Mouse (Mus musculus): ENCODE data around the gene Gripap1. TPM values are rescaled to one million over a fixed set of nuclear protein-coding genes. Genes with fewer than 3 reads are reported as not detected.
"Not testable (repeated sequence)": the region's sequence is repeated elsewhere in the genome, so short reads cannot be mapped to it uniquely, and the experiment has no call there.

The Gripap1 gene
- 10 to 100 TPM; 16.7 to 19.5 TPM for total RNA-seq (2021)
- long read RNA-seq, experiment 1, transcript Gripap1-203 (26 exons, 3,015 nt): major isoform, 8 of 14 reads
- long read RNA-seq, experiment 1, partial matches to known transcripts: 1 of 14 reads
- long read RNA-seq, experiment 1, other reads (novel, unspliced or antisense): 5 of 14 reads
- long read RNA-seq, experiment 2, transcript Gripap1-203 (26 exons, 3,015 nt): major isoform, 8 of 15 reads
- long read RNA-seq, experiment 2, partial matches to known transcripts: 3 of 15 reads
- long read RNA-seq, experiment 2, other reads (novel, unspliced or antisense): 4 of 15 reads

DNA sequence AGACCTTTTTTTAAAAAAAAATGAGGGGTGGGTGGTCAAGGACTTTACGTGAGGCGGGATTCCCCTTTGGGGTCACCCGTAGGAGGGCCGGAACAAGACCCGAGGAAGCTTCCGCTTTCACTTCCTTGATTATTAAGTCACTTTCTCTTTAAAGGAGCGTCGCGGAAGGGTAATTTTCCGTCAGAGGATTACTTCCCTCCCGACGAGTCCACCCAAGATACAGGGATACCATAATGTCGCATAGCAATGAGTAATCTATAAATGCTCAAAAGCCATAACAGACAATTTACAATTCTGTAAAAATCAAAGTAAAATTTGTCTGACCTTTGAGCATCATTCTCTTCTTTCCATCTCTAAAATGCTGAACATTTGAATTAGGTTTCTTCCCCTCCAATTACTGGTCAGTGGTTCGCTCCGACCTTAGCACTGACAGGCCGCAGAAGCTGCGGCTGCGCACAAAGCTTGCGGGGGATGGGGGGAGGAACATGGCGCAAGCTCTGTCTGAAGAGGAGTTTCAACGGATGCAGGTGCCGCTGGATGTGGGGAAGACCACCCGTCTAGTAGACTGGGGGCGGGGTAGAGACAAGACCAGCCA lies at the start of gene Gripap1:
Gene Gripap1, plus strand, starts transcription at position 224 of the 595 bp plus-strand sequence.
- DNase-seq (ENCODE audit: low spot score): peak; percentile 75

DNA sequence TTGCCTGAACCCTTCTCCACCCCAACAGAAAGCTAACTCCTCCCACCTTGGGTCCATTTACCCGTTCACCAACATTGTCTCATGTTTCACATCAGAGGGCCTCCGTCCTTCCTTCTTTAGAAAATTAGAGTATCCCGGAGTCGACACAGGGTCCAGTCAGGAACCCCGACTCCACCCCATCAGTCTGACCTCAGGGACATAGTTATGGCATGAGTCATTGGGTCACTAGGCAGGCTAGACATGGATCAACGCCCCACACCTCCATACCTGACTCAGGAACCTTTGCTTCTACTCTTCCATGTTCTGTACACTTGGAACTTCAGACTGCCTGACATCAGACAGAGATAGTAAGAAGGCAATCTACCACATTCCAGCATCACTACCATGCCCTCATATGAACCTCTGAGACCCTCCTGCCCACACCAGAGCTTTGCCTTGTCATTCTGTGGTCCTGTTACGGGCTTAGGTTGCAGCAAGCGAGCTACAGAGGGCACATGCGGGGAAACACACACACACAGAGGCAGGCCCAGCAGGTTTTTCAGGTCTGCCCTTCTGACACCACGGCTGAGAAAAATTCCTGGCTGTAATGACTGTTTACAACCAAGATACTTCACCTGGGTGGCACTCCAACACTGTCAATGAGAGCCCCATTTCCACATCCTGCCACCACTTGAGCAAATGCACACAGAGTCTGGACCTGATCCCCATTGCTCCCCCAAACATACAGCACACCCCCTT lies 49.3 kb upstream of the Gripap1 start:
- no peak for DNase-seq (ENCODE audit: low spot score)

DNA sequence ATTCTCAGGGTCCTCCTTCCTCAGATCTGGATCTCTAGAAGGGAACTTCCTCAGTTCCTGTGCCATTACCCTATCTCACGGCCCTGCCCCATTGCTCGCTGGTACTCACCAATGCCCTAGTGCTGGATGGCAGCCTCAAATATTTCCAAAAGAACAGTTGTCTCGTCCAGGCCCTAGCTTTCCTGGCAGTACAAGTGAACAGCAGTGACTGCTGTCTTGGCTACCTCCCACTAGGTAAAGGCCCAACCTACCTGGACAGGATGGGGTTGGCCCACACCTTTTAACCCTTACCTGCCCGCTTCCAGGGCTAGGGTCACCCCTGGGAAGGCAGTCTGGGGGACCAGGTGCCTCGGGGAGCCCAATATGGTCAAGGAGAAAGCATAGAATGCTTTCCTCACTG lies 48.5 kb upstream of the Gripap1 start:
- DNase-seq (ENCODE audit: low spot score): no peak

DNA sequence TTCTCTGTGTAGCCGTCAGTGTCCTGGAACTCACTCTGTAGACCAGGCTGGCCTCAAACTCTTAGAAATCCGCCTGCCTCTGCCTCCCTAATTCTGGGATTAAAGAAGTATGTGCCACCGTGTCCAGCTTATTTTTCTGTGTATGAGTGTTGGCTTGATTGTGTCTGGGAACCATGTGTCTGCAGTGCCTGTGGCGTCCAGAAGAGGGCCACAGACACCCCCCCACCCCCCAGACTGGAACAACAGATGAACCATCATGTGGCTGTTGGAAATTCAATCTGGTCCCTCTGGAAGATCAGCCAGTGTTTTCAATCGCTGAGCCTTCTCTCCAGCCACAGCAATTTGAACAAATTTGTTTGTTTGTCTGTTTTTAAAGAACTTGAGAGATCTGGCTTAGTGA lies 46.1 kb upstream of the Gripap1 start:
- DNase-seq (ENCODE audit: low spot score): no peak

DNA sequence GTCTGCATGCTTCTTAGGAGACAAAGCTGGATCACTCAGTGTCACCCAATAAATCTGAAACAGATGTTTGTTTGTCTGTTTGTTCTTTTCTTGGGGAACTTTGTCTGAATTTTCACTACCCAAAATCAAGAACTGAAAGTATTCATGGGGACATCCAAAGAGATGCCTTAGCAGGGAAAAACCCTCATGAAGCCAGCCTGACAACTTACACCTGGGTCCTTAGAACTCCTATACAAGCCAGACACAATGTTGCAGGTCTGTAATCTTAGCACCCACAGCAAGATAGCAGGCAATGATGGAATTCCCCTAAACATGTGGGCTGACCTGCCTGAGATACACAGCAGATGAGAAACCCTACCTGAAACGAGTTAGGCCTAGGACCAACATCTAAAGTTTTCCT lies 44.6 kb upstream of the Gripap1 start:
- DNase-seq (ENCODE audit: low spot score): no peak

GRCm38 (mm10) chrX:7745429-7745828 lies 44.1 kb upstream of the Gripap1 start:
- no peak for DNase-seq (ENCODE audit: low spot score)

GRCm38 (mm10) chrX:7750432-7751116 lies 39.0 kb upstream of the Gripap1 start, which contains the start of gene Ccdc120:
TSS of gene Ccdc120 (minus strand) at chrX:7750905.
- no peak for DNase-seq (ENCODE audit: low spot score)

DNA sequence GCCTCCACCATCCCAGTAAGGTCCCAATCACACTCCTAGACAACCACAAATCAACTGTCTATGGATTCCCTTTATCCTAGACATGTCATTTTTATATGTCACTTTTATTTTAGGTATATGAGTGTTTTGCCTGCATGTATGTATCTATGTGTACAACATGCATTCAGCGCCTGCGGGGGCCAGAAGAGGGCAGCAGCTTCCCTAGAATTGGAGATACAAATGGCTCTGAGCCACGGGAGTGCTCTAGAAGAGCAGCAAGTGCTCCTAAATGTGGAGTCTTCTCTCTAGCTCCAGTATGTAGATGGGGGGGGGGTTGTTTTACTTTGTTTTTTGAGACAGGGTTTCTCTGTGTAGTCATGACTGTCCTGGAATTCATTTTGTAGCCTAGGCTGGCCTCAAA lies 35.9 kb upstream of the Gripap1 start:
- DNase-seq (ENCODE audit: low spot score): not testable (repeated sequence)

DNA sequence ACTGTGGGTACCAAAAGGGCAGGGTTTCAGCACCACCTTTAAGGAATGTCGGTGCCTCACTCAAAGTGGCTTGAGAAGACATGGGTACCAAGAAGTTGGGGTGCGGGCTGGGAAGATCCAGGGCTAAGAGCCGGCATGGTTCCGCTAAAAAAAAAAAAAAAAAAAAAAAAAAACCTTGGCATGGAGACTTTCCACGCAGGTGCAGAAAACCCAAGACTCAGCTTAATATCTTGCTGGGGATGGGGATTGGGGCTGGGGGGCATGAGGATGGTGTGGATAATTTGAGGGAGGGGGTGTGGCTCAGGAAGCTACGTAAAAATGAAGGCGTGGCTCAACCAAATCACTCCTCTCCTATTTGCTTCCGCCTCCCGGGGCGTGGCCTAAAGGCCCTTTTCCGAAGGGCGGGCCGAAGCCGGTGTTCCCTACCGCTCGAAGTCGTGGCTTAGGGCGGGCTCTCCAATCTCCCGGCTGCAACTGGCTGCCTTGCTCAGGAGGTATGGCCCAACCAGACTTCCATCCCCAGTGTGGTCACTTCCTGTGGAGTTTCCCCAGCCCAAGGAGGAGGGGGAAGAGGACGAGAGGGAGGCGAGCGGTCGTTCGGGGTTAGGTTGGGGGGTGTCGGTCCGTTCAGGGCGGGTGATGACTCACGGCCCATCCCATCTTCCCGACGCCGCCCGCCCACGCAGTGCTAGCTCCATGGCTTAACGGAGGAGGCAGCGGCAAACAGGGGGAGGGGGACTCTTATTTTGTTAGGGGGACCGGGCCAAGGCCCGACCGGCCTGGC lies 27.2 kb upstream of the Gripap1 start, which contains the start of gene Tfe3:
Gene Tfe3, plus strand, starts transcription at position 424 of the 784 bp plus-strand sequence.
- DNase-seq (ENCODE audit: low spot score): peak; percentile 93

DNA sequence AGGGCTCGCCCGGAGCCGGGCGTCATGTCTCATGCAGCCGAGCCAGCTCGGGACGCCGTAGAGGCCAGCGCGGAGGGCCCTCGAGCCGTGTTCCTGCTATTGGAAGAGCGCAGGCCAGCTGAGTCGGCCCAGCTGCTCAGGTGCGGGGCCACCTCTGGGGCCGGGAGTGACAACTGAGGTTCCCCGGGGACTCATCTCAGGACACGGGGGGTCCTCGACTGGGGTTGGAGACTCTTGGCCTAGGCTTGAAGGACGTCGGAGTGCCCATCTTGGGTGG lies 26.7 kb upstream of the Gripap1 start:
- DNase-seq (ENCODE audit: low spot score): no peak

- DNase-seq (ENCODE audit: low spot score): no peak
Observed at GRCm38 (mm10) chrX:7763631-7764393, 25.8 kb upstream of the Gripap1 start.

DNA sequence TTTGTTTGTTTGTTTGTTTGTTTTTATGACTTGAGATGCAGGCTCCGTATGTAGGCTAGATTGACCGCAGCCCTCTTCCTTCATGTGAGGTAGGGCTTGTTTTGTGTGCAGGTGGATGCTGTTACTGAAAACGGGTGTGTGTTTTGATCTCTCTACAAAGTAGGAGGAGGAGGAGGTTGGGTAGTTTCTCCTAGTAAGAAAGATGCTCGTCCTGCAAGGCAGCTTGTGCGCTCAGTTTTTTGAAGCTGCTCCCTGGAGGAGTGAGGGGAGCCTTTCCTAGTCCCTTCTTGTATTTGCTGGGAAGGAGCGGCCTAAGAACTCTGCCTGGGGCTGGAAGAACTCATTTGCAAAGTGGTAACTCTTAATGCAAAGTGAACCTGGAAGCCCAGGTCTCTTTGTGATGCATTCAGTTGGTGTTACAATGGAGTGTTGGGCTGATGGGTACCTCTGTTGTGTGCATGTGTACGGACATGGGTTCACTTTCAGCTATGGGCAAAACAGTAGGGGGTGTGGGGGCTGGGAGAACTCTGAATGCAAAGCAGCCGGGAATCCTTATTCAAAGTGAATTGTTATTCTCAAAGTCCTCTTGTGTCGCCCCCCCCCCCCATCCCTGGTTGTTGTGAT lies 24.8 kb upstream of the Gripap1 start:
- no peak for DNase-seq (ENCODE audit: low spot score)

DNA sequence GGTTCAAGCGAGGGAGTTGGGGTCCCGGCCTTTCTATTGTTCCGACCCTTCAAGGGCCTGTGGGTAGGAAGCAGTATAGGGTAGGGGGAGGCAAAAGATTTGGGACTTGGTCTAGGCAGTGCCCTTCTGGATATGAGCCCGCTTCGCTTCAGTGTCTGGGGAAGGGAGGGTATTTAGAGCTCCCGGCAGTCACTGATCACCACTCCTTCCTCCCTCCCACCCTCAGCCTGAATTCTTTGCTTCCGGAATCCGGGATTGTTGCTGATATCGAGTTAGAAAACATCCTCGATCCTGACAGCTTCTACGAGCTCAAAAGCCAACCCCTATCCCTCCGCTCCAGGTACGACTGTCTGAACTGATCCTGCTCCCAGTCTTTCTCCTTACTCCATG lies 24.3 kb upstream of the Gripap1 start:
- DNase-seq (ENCODE audit: low spot score): no peak

- DNase-seq (ENCODE audit: low spot score): peak; percentile 42
Observed at GRCm38 (mm10) chrX:7765764-7766163, 23.8 kb upstream of the Gripap1 start.

DNA sequence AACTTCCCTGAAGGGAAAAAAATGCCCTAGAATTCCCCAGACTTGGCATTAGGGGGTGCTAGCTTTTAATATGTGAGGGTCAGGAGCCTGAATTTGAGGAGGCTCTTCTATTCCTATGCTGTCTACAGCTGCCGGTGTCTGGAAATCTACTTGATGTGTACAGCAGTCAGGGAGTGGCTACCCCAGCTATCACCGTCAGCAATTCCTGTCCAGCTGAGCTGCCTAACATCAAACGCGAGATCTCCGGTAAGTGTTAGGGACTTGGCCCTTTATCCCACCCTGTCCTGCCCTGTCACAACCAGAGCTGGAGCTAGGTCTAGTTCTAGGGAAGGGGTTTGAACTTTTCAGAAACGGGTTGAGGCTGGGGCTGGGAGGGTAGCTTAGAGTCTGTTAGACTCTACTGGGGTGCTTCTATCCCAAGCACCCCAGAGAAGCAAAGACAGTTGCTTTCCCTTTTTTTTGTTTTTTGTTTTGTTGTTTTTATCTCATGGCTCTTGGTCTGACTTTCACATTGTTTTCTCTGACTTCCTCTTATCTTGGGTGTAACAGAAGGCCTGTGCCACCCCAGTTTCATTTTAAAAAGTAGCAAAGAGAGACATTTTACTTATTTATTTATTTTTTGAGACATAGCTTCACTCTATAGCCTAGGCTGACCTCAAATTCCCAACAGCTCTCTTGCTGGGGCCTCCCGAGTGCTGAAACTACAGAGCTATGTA lies 20.1 kb upstream of the Gripap1 start:
- no peak for DNase-seq (ENCODE audit: low spot score)

GRCm38 (mm10) chrX:7772766-7773165 lies 16.8 kb upstream of the Gripap1 start:
- DNase-seq (ENCODE audit: low spot score): no peak

GRCm38 (mm10) chrX:7775501-7776205 lies 13.9 kb upstream of the Gripap1 start:
- no peak for DNase-seq (ENCODE audit: low spot score)

- DNase-seq (ENCODE audit: low spot score): peak; percentile 44
Observed at GRCm38 (mm10) chrX:7776329-7777082, 13.1 kb upstream of the Gripap1 start.
